Mouse (Mus musculus) kidney, embryonic 14.5 days (tissue): ENCODE results near the gene Gm28047. TPM values are rescaled to one million over a fixed set of nuclear protein-coding genes. Genes with fewer than 3 reads are reported as not detected.

ENCODE experiments used
- ATAC-seq: fragments of 200-750 bp; cut with Nextera tagmentation; 2 replicates; pipeline ENCODE4 v1.8.0; 2017; ENCODE audit warnings: moderate number of reproducible peaks, mild to moderate bottlenecking, moderate TSS enrichment, moderate library complexity; ENCODE audit not compliant: low FRiP score, low TSS enrichment
- H3K27ac ChIP-seq: fragments of 300-500 bp; sonication (generic); 2 replicates; pipeline ENCODE4 v1.5.1; 2014; ENCODE audit warnings: low read depth, mild to moderate bottlenecking, low read length, moderate library complexity, mixed read lengths
- H3K27me3 ChIP-seq: fragments of 300-500 bp; sonication (generic); 2 replicates; pipeline ENCODE4 v1.6.1; 2014; ENCODE audit warnings: mild to moderate bottlenecking, low read length; ENCODE audit not compliant: control insufficient read depth, insufficient read depth
- H3K36me3 ChIP-seq: fragments of 300-500 bp; sonication (generic); 2 replicates; pipeline ENCODE4 v1.6.1; 2014; ENCODE audit warnings: low read length, mixed read lengths; ENCODE audit not compliant: control insufficient read depth, insufficient read depth
- H3K4me1 ChIP-seq: fragments of 300-500 bp; sonication (generic); 2 replicates; pipeline ENCODE4 v1.6.1; 2014; ENCODE audit warnings: low read length, mixed read lengths; ENCODE audit not compliant: control insufficient read depth, insufficient read depth
- H3K4me2 ChIP-seq: fragments of 300-500 bp; sonication (generic); replicated peaks from 2 replicates; pipeline ENCODE4 v1.6.1; 2014; ENCODE audit warnings: low read depth, mild to moderate bottlenecking, low read length
- H3K4me3 ChIP-seq: fragments of 300-500 bp; sonication (generic); 2 replicates; pipeline ENCODE4 v1.5.1; 2014; ENCODE audit warnings: mild to moderate bottlenecking, low read length
- H3K9ac ChIP-seq: fragments of 300-500 bp; sonication (generic); 2 replicates; pipeline ENCODE4 v1.6.1; 2014; ENCODE audit warnings: low read depth, mild to moderate bottlenecking, low read length, moderate library complexity
- H3K9me3 ChIP-seq: fragments of 300-500 bp; sonication (generic); 2 replicates; pipeline ENCODE4 v1.6.1; 2016; ENCODE audit warnings: low read length; ENCODE audit not compliant: control insufficient read depth
- WGBS: fragments of 180-500 bp; shearing (Covaris S2); extraction: QIAGEN DNeasy Blood & Tissue Kit; methylation state at CpG from one replicate; pipeline ENCODE4 v1.1.7; 2014; 5-methylcytosine and 5-hydroxymethylcytosine counted together
- polyA plus RNA-seq: library from polyadenylated mRNA; unstranded; fragments of >200 nt; fragmentation: Nextera tagmentation; extraction: Ambion mirVana; gene quantifications from 2 replicates; pipeline ENCODE4 v1.2.1, GENCODE M21; 2014

Gene Gm28047
- polyA plus RNA-seq, 1 experiment from 2014 or later, result not detected

DNA sequence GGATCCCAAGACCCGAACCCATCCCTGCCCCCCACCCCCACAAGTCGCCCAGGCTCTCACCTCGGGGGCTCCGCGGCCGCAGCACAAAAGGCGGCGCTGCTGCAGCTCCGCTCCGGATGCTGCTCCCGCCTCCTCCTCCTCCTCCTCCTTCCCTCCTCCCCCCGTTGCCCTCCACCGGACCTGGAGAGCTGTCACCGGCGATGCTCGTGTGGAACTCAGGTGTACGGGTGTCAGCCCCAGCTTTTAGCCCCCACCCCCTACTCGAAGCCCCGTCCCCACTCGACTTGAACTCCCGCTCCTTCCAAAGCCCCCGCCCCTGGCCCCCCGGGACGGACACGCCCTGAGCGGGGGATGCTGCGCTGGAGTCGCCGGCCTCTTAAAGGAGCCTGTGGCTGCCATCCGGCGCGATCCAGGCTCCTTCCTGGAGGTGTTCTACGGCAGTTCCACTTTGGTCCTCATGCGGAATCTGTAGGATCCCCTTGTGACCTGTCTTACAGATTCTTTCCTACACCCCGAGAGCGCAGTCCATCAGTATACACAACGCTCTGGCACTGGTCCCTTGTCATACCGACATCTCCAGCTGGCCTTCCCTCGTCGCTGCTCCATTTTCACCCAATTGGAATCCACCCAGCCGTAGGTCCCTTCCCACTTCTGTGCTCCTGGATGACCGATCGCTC lies 108.0 kb downstream of the Gm28047 start, which contains the start of gene Map3k12:
Map3k12 (minus strand) TSS at position 337 of the 677 bp plus-strand sequence.
- Histone ChIP-seq H3K9me3 (no peaks in the 10 kb centered on the region), H3K27me3 (no peaks in the 10 kb centered on the region), H3K4me2 (peak within 1 kb of the TSS; percentile 91), H3K4me1 (peaks cover 31% of the 10 kb centered on the region), H3K9ac (peak within 1 kb of the TSS; percentile 58), H3K36me3 (peaks cover 14% of the 10 kb centered on the region; the same call in 1 of the 2 replicates), H3K4me3 (peak within 1 kb of the TSS; percentile 65), H3K27ac (peak within 1 kb of the TSS; percentile 99)
- WGBS, result under 1% methylated on average over 41 of the region's 43 CpGs
- ATAC-seq, result peak; percentile 14

DNA sequence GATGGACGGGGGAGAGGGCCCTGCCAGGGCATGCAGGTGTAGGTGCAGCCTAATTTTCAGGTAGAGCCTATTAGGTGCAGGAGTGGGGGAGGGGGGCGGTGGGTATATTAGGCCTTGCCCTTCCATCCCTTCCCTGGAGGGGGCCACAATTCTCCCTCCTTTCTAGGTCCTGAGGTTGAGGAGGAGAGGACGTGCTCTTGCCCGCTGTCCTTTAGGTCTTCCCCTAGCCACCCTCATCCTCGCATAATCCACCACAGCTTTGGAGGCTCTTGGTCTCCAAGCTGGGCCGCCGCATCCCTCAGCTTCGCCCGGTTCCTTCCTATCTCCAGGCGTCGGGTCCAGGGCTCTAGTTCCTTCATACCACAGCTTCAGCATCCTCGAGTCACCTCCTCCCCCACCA lies 108.6 kb downstream of the Gm28047 start:
- Histone ChIP-seq H3K9me3 (no peaks in the 10 kb centered on the region), H3K27ac (peak overlapping the region; percentile 69; the same call in 1 of the 2 replicates), H3K4me1 (peaks cover 36% of the 10 kb centered on the region), H3K4me3 (peak overlapping the region; percentile 65), H3K27me3 (no peaks in the 10 kb centered on the region), H3K36me3 (peaks cover 9% of the 10 kb centered on the region; the same call in 1 of the 2 replicates), H3K4me2 (peak overlapping the region; percentile 91), H3K9ac (peak overlapping the region; percentile 58)
- 0 out of 2 replicates have a peak, but pooled peaks have one; percentile 0 for ATAC-seq
- 2% methylated on average over 12 of the region's 12 CpGs for WGBS

DNA sequence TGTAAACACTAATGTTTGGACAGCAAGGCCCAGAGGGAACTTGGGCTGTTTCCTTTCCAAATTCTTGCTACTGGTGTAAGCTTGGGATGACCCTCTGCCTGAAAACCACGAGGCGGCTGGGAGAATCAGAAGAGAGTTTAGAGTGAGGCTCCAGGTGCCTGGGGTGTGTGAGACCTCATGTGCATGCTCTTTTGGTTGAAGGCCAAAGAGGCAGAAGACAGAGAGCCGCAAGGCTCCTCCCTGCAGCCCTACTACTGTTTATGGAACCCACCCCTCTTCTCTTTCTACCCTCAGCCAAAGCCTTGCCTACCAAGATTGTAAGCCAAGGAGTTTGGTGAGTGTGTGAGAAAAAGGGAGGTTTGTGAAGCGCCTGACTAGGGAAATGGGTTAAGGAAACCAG lies 109.1 kb downstream of the Gm28047 start:
- 50% methylated on average over 4 of the region's 4 CpGs for WGBS
- no peak overlapping the region for H3K27ac ChIP-seq
- H3K36me3 ChIP-seq, result peaks cover 4% of the 10 kb centered on the region; the same call in 1 of the 2 replicates
- H3K9ac ChIP-seq, result peak overlapping the region; percentile 58; the same call in 1 of the 2 replicates
- peak overlapping the region; percentile 65 for H3K4me3 ChIP-seq
- H3K4me2 ChIP-seq, result peak overlapping the region; percentile 91
- no peaks in the 10 kb centered on the region for H3K27me3 ChIP-seq
- no peaks in the 10 kb centered on the region for H3K9me3 ChIP-seq
- peaks cover 39% of the 10 kb centered on the region for H3K4me1 ChIP-seq
- no peak for ATAC-seq

DNA sequence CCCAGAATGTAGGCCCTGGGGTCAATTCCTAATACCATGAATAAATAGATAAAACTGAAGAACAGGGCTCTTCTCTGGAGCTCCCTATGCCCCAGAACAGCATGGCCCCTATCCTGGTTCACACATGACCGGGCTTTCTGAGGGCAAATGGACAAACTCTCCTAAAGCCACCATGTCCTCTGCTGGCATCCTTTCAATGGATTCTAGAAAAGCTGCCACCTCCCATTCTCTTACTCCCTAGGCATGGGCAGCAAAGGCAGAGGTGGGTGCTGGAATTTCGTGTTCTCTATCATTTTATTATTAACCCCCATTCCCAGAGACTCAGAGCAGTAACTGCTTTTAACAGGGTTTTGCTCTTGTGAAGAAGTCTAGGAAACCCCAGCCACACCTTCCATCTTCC lies 109.6 kb downstream of the Gm28047 start:
- no peaks in the 10 kb centered on the region for H3K27me3 ChIP-seq
- no peak for ATAC-seq
- H3K27ac ChIP-seq, result no peak overlapping the region
- H3K4me1 ChIP-seq, result peaks cover 36% of the 10 kb centered on the region
- WGBS, result 88% methylated on average over 2 of the region's 2 CpGs
- H3K4me3 ChIP-seq, result no peak overlapping the region
- H3K36me3 ChIP-seq, result no peaks in the 10 kb centered on the region
- no peak overlapping the region for H3K9ac ChIP-seq
- H3K4me2 ChIP-seq, result no peak overlapping the region
- no peaks in the 10 kb centered on the region for H3K9me3 ChIP-seq

DNA sequence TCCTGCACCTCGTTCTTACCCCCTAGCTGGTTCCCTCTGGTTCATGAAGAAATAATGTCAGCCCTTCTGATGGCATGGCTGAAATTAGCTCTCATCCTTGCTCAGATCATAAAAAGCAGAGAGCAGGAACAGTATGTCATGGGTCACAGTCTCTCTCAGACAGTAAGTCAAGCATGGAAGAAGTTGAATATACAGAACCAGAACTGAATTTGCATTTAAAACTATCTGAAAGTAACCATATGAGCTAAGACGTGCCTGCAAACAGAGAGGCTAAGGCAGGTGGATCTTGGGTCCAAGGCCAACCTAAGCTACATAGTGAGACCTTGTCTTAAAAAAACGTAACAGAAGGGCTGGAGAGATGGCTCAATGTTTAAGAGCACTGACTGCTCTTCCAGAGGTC lies 111.9 kb downstream of the Gm28047 start:
- 63% methylated on average over 3 of the region's 3 CpGs for WGBS
- H3K27me3 ChIP-seq, result no peaks in the 10 kb centered on the region
- peaks cover 24% of the 10 kb centered on the region for H3K4me1 ChIP-seq
- no peak overlapping the region for H3K27ac ChIP-seq
- H3K4me2 ChIP-seq, result no peak overlapping the region
- no peaks in the 10 kb centered on the region for H3K9me3 ChIP-seq
- peaks cover 5% of the 10 kb centered on the region; the same call in 1 of the 2 replicates for H3K36me3 ChIP-seq
- H3K4me3 ChIP-seq, result no peak overlapping the region
- H3K9ac ChIP-seq, result no peak overlapping the region
- no peak for ATAC-seq

DNA sequence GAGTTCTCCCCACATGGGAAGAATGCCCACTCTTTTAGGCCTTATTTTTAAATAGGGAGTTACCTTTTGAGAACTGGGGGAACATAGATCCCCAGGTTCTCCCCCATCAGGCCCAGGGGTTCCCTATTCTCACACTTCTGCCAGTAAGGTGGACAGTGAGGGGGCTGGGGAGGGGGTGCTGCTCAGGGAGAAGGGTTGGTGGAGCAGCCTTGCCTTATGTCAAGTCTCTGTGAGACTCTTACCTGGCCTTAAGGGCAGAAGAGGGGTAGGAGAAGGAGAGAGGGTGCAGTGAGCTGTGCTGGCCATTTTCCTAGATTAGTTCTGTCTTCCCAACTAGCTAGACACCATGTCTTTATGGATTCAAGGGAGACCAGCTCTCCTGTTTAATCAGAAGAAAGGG lies 112.4 kb downstream of the Gm28047 start:
- no peak for ATAC-seq
- H3K36me3 ChIP-seq, result peaks cover 9% of the 10 kb centered on the region; the same call in 1 of the 2 replicates
- H3K9me3 ChIP-seq, result no peaks in the 10 kb centered on the region
- peak overlapping the region; percentile 68; the same call in 1 of the 2 replicates for H3K27ac ChIP-seq
- H3K4me1 ChIP-seq, result peaks cover 24% of the 10 kb centered on the region
- H3K9ac ChIP-seq, result 0 out of 2 replicates have a peak overlapping the region, but pooled peaks have one; percentile 19
- no peak overlapping the region for H3K4me3 ChIP-seq
- no peaks in the 10 kb centered on the region for H3K27me3 ChIP-seq
- H3K4me2 ChIP-seq, result no peak overlapping the region

DNA sequence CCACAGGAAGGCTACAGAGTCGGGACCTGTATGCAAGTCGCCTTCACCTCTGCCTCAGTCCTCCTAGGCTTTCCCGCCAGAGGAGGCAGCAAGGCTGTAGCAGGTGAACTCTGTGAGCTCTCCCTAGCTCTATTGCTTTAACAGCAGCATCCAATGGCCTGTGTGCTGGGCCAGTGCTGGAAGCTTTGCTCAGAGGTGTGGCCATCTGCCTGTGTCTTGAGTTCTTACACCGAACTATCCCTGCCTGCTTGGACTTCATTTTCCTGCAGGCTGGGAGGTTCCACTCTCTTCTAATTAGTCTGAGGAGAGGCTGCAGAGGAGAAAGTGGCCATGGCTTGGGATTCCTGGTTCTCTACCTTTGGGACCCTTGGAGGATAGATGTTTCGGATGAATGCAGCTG lies 112.9 kb downstream of the Gm28047 start:
- Histone ChIP-seq H3K27me3 (no peaks in the 10 kb centered on the region), H3K4me3 (no peak overlapping the region), H3K9me3 (no peaks in the 10 kb centered on the region), H3K4me2 (no peak overlapping the region; the same call in 1 of the 2 replicates), H3K9ac (peak overlapping the region; percentile 19; the same call in 1 of the 2 replicates), H3K36me3 (peaks cover 11% of the 10 kb centered on the region; the same call in 1 of the 2 replicates), H3K4me1 (peaks cover 24% of the 10 kb centered on the region), H3K27ac (peak overlapping the region; percentile 68)
- no peak for ATAC-seq
- 29% methylated on average over 5 of the region's 5 CpGs for WGBS

DNA sequence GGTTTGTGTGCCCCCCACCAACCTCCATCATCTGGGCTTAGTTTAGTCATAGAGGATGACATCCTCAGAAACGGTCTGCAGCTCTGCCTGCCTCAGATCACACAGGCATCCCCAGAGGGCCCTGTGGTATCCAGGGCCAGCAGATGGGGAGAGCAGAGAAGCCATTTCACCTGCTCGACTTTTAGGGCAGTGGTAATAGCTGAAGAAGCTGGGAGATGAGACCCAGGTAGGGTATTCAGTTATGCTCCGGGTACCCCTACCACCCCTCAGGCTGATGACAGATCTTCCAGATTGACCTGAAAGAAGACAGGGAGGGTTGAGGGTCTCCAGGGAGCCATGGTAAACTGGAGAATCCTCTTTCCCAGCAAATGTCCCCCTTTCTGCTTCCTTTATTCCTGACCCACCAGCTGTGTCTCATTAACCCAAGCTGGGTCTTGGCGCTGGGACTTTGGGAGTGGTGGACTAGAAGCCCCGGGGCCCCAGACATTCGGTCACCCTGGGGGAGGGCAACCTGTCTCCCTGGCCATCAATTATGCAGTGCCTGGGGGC lies 113.5 kb downstream of the Gm28047 start:
- peak overlapping the region; percentile 57; the same call in 1 of the 2 replicates for H3K4me3 ChIP-seq
- H3K4me2 ChIP-seq, result peak overlapping the region; percentile 73
- H3K4me1 ChIP-seq, result peaks cover 24% of the 10 kb centered on the region
- peaks cover 11% of the 10 kb centered on the region; the same call in 1 of the 2 replicates for H3K36me3 ChIP-seq
- no peaks in the 10 kb centered on the region for H3K27me3 ChIP-seq
- H3K27ac ChIP-seq, result peak overlapping the region; percentile 68
- WGBS, result 6% methylated on average over 6 of the region's 6 CpGs
- H3K9me3 ChIP-seq, result no peaks in the 10 kb centered on the region
- H3K9ac ChIP-seq, result peak overlapping the region; percentile 19; the same call in 1 of the 2 replicates
- ATAC-seq, result peak; percentile 19; the same call in 1 of the 2 replicates
